Mouse (Mus musculus) erythroblast, adult 5-6 weeks (primary cell): Measurements from ENCODE around the gene Vwa7. TPM values are rescaled to one million over a fixed set of nuclear protein-coding genes. Genes with fewer than 3 reads are reported as not detected.
A peak's percentile ranks its signal among the peaks of the same experiment; 100 is the strongest.
"Not testable (repeated sequence)": the region's sequence is repeated elsewhere in the genome, so short reads cannot be mapped to it uniquely, and the experiment has no call there.

ENCODE experiments used
- ATAC-seq: replicated peaks from 2 replicates; pipeline ENCODE4 v1.8.0; 2016; ENCODE audit warnings: moderate number of reproducible peaks, mild to moderate bottlenecking, moderate TSS enrichment, inconsistent platforms; ENCODE audit not compliant: poor library complexity, low FRiP score, severe bottlenecking
- total RNA-seq, 2 experiments: library from RNA; stranded (forward) in 1 of 2; stranded (reverse) in 1 of 2; fragments of 150-400 nt in 1 of 2; fragments of 200-764, 138-1000 nt in 1 of 2; gene quantifications; 2 replicates each; pipeline versions ENCODE4 v1.2.3 to v1.2.4; 2015 to 2017; ENCODE audit warnings: low replicate concordance in 2 of 2

Vwa7 gene
- total RNA-seq, 2 experiments from 2014 or later = not detected

- ATAC-seq = no peak
Observed at GRCm38 (mm10) chr17:35017706-35018030, 1.3 kb downstream of the Vwa7 start.

- no peak for ATAC-seq
Observed at GRCm38 (mm10) chr17:35018171-35018570, 1.8 kb downstream of the Vwa7 start.

GRCm38 (mm10) chr17:35019894-35020293 is 3.5 kb downstream of the Vwa7 start:
- no peak for ATAC-seq

- no peak for ATAC-seq
Observed at GRCm38 (mm10) chr17:35020551-35020950, 4.2 kb downstream of the Vwa7 start.

- peak; percentile 78 for ATAC-seq
Observed at GRCm38 (mm10) chr17:35021163-35021808, 4.9 kb downstream of the Vwa7 start.

GRCm38 (mm10) chr17:35021842-35022477 is 5.6 kb downstream of the Vwa7 start:
- no peak for ATAC-seq

- ATAC-seq = no peak
Observed at GRCm38 (mm10) chr17:35022541-35023060, 6.2 kb downstream of the Vwa7 start.

GRCm38 (mm10) chr17:35023221-35023620 is 6.8 kb downstream of the Vwa7 start:
- no peak for ATAC-seq

GRCm38 (mm10) chr17:35023756-35024155 is 7.4 kb downstream of the Vwa7 start:
- ATAC-seq = no peak

- ATAC-seq = no peak
Observed at GRCm38 (mm10) chr17:35024261-35024660, 7.9 kb downstream of the Vwa7 start.

GRCm38 (mm10) chr17:35024691-35025488 is 8.5 kb downstream of the Vwa7 start:
- ATAC-seq = no peak

GRCm38 (mm10) chr17:35026206-35026605 is 9.8 kb downstream of the Vwa7 start:
- no peak for ATAC-seq

GRCm38 (mm10) chr17:35027277-35028068 is 11.1 kb downstream of the Vwa7 start, which contains the start of gene Sapcd1:
Sapcd1 (minus strand) TSS chr17:35028016.
- ATAC-seq = no peak

GRCm38 (mm10) chr17:35028315-35028714 is 11.9 kb downstream of the Vwa7 start:
- no peak for ATAC-seq

GRCm38 (mm10) chr17:35029691-35030532 is 13.5 kb downstream of the Vwa7 start:
- ATAC-seq = peak; percentile 68

- no peak for ATAC-seq
Observed at GRCm38 (mm10) chr17:35031272-35031671, 14.9 kb downstream of the Vwa7 start.

- peak; percentile 72 for ATAC-seq
Observed at GRCm38 (mm10) chr17:35031880-35032279, 15.5 kb downstream of the Vwa7 start.

- no peak for ATAC-seq
Observed at GRCm38 (mm10) chr17:35032323-35032870, 16.0 kb downstream of the Vwa7 start.

GRCm38 (mm10) chr17:35033703-35034102 is 17.3 kb downstream of the Vwa7 start:
- not testable (repeated sequence) for ATAC-seq
